Mouse (Mus musculus) midbrain, embryonic 13.5 days (tissue): Measurements from ENCODE around the gene Sprr2a3. TPM values are rescaled to one million over a fixed set of nuclear protein-coding genes. Genes with fewer than 3 reads are reported as not detected.
A peak's percentile ranks its signal among the peaks of the same experiment; 100 is the strongest.
"Not testable (repeated sequence)": the region's sequence is repeated elsewhere in the genome, so short reads cannot be mapped to it uniquely, and the experiment has no call there.

Source experiments
- ATAC-seq: fragments of 200-750 bp; cut with Nextera tagmentation; 2 replicates; pipeline ENCODE4 v1.8.0; 2017; ENCODE audit warnings: mild to moderate bottlenecking, moderate TSS enrichment, moderate library complexity
- H3K27ac ChIP-seq: fragments of 300-500 bp; sonication (generic); 2 replicates; pipeline ENCODE4 v1.5.1; 2015; ENCODE audit warnings: inconsistent platforms, mild to moderate bottlenecking, moderate library complexity
- H3K27me3 ChIP-seq: fragments of 300-500 bp; sonication (generic); 2 replicates; pipeline ENCODE4 v1.6.1; 2015; ENCODE audit warnings: mild to moderate bottlenecking, inconsistent platforms
- H3K36me3 ChIP-seq: fragments of 300-500 bp; sonication (generic); 2 replicates; pipeline ENCODE4 v1.6.1; 2015; ENCODE audit warnings: mild to moderate bottlenecking, inconsistent platforms
- H3K4me1 ChIP-seq: fragments of 300-500 bp; sonication (generic); replicated peaks from 2 replicates; pipeline ENCODE4 v1.6.1; 2015; ENCODE audit warnings: inconsistent platforms
- H3K4me2 ChIP-seq: fragments of 300-500 bp; sonication (generic); replicated peaks from 2 replicates; pipeline ENCODE4 v1.6.1; 2015; ENCODE audit warnings: moderate library complexity, mild to moderate bottlenecking, inconsistent platforms
- H3K4me3 ChIP-seq: fragments of 300-500 bp; sonication (generic); replicated peaks from 2 replicates; pipeline ENCODE4 v1.5.1; 2015; ENCODE audit warnings: mild to moderate bottlenecking, inconsistent platforms
- H3K9ac ChIP-seq: fragments of 300-500 bp; sonication (generic); replicated peaks from 2 replicates; pipeline ENCODE4 v1.6.1; 2015; ENCODE audit warnings: mild to moderate bottlenecking, inconsistent platforms
- H3K9me3 ChIP-seq: fragments of 300-500 bp; sonication (generic); 2 replicates; pipeline ENCODE4 v1.6.1; 2016; ENCODE audit warnings: mild to moderate bottlenecking, inconsistent platforms
- WGBS: fragments of 180-500 bp; shearing (Covaris S2); methylation state at CpG from one replicate; pipeline ENCODE4 v1.1.7; 2015; 5-methylcytosine and 5-hydroxymethylcytosine counted together
- polyA plus RNA-seq: library from polyadenylated mRNA; unstranded; fragments of >200 nt; fragmentation: Nextera tagmentation; extraction: Ambion mirVana; gene quantifications from 2 replicates; pipeline ENCODE4 v1.2.1, GENCODE M21; 2015

Gene Sprr2a3
- polyA plus RNA-seq, result not detected in 2 replicates

DNA sequence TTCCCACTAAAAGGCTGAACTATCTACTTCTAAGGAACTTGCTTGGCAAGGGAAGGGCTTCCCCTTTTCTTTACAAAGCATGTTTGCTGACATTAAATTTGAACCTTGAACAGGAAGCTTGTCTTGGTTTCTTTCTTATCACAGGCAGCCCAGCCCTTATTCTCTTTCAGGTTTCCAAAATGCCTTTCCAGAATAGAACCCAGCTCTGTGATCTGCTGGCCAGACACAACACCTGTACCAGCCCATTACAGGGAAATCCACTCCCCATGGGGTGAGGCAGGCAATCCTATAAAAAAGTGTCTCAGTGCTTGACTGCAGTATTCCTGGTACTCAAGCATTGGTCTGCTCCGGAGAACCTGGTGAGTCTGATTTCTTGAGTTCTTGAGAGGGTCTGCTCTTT, at the start of gene Sprr2a3:
Sprr2a3 (plus strand) TSS at position 317 of the 400 bp plus-strand sequence.
- H3K9me3 ChIP-seq, H3K4me2 ChIP-seq, ATAC-seq, H3K9ac ChIP-seq, H3K27me3 ChIP-seq, H3K4me3 ChIP-seq, H3K36me3 ChIP-seq, H3K27ac ChIP-seq, H3K4me1 ChIP-seq: not testable (repeated sequence)
- 97% methylated on average over 1 of the region's 1 CpGs for WGBS

DNA sequence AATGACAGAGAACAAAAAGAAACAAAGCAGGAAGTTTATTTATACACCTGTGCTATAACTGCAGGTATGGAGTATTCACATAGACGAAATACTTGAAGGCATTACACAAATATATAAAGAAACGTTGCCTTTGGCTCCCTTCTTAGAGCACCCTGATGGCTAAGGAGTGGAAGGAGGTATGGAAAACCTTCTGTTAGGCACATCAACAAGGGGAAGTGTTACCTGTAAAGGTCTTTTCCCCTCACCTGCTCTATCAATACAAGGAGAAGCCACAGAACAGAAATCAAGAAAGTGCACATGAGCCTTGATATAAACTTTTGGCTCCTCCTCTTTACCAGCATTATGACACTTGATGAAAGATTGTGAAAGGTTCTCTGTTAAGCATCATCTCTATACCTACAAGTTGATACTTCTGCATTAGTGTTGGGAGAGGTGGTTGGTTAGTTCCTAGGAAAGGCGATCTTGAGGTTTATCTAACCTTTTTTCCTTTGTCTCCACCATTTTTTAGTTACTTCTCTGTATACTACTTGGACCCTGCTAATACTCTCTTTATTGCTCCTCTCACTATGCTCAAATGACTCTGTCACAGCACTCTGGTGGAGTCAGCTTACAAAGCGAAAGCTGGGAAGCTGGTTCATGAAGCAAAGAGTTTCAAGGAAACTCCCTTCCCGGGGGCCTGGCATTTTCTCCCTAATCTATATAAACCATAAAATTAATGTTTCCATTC, 48.6 kb upstream of the Sprr2a3 start:
- WGBS, result no CpG with 5 or more reads among the region's 5 CpGs
- H3K9me3 ChIP-seq, H3K4me3 ChIP-seq, H3K36me3 ChIP-seq, H3K9ac ChIP-seq, H3K4me1 ChIP-seq, H3K27me3 ChIP-seq, H3K27ac ChIP-seq, H3K4me2 ChIP-seq, ATAC-seq: not testable (repeated sequence)

DNA sequence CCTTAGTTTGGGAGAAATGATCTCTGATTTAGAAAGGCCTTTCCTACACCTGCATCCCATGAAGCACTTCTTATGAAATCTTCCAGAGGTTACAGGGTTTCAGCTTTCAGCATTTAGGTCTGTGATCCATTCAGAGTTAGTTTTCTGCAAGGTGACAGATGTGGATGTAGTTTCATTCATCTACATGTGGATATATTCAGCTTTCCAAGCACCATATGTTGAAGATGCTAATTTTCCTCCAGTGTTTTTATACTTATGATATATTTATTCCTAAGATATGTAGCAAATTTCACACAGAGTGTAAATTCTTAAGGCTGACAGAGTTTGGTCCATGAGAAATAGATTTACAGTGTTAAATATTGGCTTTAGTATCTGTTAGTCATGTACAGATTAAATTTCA, 46.5 kb upstream of the Sprr2a3 start:
- H3K9ac ChIP-seq, H3K4me3 ChIP-seq, H3K9me3 ChIP-seq, H3K4me2 ChIP-seq, H3K4me1 ChIP-seq, ATAC-seq, H3K27me3 ChIP-seq, H3K27ac ChIP-seq, H3K36me3 ChIP-seq: not testable (repeated sequence)

DNA sequence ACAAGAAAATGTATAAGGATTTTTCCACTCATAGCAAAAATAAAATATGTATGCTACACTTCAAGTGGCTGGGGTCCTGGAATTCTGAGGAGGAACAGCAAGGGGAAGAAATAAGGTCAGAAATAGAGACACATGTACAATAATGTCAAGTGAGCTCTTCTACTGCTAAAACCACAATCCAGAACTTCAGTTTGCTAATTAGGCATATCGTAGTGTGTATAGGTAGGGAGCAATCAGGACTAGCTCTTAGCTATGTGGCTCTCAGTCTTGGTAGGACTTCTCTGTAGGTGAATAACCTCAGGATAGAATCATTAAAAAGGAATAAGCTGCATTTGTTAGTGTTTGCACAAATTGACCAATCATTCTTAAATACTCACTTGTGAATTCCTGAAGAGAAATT, 46.0 kb upstream of the Sprr2a3 start:
- H3K27me3 ChIP-seq, H3K36me3 ChIP-seq, H3K9ac ChIP-seq, H3K27ac ChIP-seq, H3K9me3 ChIP-seq, H3K4me3 ChIP-seq, H3K4me1 ChIP-seq, ATAC-seq, H3K4me2 ChIP-seq: not testable (repeated sequence)
- no CpG with 5 or more reads among the region's 1 CpGs for WGBS

DNA sequence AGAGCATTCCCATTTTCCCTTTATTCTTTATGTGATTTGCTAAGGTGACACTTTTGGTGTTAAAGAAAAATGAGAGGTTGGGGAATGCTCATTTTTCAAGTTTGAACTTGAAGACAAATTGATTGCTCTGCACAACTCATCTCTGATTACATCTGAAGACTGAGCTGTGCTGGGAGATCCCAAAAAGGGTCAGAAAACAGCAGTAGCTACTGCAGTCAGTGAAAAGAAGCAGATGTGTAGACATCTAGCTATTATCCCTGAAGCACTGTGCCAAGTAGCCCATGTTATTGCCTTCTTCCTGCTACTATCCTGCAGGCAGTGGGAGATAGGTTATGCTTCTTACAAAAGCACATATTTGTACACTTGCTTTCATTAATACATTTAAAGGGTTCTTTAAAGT, 40.4 kb upstream of the Sprr2a3 start:
- H3K36me3 ChIP-seq, ATAC-seq, H3K4me3 ChIP-seq, H3K27me3 ChIP-seq, H3K9me3 ChIP-seq, H3K4me1 ChIP-seq, H3K4me2 ChIP-seq, H3K9ac ChIP-seq, H3K27ac ChIP-seq: not testable (repeated sequence)

DNA sequence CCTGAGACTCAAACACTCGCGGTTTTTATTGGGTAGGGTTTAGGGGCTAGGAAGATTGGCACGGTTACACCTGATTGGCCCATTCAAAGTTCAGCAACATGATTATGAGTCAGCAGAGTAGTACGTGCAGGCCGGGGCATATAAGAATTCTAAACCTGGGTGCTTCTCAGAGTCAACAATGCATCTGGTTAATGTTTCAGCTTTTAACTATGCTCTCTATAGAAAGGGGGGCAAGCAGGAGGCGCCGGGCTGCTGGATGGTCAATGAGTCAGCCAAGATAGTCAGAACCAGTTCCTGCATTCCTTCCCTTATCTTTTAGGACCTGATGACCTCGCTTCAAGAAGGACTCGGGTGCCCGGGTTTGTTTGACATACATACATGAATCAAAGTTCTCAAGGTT, 39.0 kb upstream of the Sprr2a3 start:
- H3K36me3 ChIP-seq, H3K9ac ChIP-seq, ATAC-seq, H3K9me3 ChIP-seq, H3K4me3 ChIP-seq, H3K27ac ChIP-seq, H3K27me3 ChIP-seq, H3K4me1 ChIP-seq, H3K4me2 ChIP-seq: not testable (repeated sequence)
- no CpG with 5 or more reads among the region's 10 CpGs for WGBS

DNA sequence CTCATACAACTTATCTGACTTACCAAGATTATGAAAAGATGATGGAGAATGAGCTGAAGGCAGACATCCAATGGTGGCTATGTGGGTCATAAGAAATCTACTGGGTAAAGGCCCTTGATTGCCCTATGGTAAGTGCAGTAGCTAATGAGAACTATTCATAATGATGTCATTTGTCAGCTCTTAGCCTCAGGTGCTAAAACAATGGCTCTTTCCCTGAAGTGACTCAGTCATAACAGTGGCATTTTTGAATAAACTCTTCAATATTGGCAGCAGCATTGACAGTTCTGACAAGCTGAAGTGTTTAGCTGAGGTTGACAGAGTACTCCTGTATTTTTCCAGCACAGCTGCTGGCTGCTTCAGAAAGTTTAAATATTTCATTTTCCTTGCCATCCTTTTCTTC, 36.7 kb upstream of the Sprr2a3 start:
- H3K27ac ChIP-seq, H3K4me2 ChIP-seq, H3K9ac ChIP-seq, H3K4me3 ChIP-seq, H3K4me1 ChIP-seq, H3K36me3 ChIP-seq, ATAC-seq, H3K27me3 ChIP-seq, H3K9me3 ChIP-seq: not testable (repeated sequence)

DNA sequence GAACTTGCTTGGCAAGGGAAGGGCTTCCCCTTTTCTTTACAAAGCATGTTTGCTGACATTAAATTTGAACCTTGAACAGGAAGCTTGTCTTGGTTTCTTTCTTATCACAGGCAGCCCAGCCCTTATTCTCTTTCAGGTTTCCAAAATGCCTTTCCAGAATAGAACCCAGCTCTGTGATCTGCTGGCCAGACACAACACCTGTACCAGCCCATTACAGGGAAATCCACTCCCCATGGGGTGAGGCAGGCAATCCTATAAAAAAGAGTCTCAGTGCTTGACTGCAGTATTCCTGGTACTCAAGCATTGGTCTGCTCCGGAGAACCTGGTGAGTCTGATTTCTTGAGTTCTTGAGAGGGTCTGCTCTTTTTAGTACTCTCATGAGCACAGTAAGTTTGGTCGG, 34.8 kb upstream of the Sprr2a3 start:
- not testable (repeated sequence) for H3K4me3 ChIP-seq, ATAC-seq, H3K9ac ChIP-seq, H3K27ac ChIP-seq, H3K27me3 ChIP-seq, H3K4me1 ChIP-seq, H3K9me3 ChIP-seq, H3K36me3 ChIP-seq, H3K4me2 ChIP-seq
- 92% methylated on average over 1 of the region's 2 CpGs for WGBS

DNA sequence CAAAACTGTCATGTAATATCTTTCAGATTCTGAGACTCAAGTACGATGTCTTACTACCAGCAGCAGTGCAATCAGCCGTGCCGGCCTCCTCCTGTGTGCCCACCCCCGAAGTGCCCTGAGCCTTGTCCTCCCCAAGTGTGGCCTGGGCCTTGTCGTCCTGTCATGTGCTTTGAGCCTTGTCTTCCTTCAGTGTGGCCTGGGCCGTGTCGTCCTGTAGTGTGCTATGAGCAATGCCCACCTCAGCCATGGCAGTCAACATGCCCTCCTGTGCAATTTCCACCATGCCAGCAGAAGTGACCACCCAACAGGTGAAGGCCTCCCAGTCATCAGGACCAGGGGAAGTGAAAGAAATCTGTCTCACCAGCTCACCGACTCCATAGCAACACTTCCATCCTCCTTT, 31.4 kb upstream of the Sprr2a3 start:
- ATAC-seq, result peak; percentile 76
- H3K27me3 ChIP-seq, H3K4me2 ChIP-seq, H3K9ac ChIP-seq, H3K27ac ChIP-seq, H3K36me3 ChIP-seq, H3K9me3 ChIP-seq, H3K4me1 ChIP-seq, H3K4me3 ChIP-seq: not testable (repeated sequence)
- no CpG with 5 or more reads among the region's 8 CpGs for WGBS

DNA sequence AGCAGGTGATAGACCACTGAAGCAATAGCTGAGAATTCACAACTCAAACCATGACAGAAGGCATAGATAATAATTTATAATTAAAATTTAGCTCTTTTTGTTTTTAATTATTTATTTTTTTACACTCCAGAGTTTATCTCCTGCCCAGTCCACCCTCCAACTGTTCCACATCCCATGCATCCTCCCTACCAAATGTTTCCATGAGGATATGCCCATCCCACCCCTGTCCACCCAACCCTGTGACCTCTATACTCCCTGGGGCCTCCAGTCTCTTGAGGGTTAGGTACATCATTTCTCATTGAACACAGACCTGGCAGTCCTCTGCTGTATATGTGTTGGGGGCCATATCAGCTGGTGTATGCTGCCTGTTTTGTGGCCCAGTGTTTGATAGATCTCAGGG, 26.7 kb upstream of the Sprr2a3 start:
- not testable (repeated sequence) for H3K36me3 ChIP-seq, H3K9me3 ChIP-seq, H3K4me1 ChIP-seq, H3K27ac ChIP-seq, H3K4me3 ChIP-seq, H3K4me2 ChIP-seq, H3K27me3 ChIP-seq, H3K9ac ChIP-seq
- ATAC-seq, result peak; percentile 67; the same call in 1 of the 2 replicates

DNA sequence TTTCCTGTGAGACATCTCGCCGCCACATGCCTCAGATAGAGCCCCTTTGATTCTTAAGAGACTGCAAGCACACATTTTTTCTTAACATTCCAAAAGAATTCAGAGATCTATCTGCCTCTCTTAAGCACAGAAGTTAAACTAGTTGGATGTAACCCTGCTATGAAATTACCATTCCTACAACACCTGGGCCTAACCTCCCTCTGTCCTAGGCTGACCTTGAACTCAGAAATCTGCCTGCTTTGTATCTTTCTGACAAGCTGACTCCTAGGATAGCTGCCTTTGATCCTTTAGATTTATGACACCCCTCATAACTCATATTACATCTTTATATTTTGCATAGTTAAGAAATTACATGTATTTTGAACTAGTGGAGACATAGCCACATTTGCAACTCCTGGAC, 21.8 kb upstream of the Sprr2a3 start:
- WGBS, result no CpG with 5 or more reads among the region's 2 CpGs
- not testable (repeated sequence) for H3K4me2 ChIP-seq, H3K27me3 ChIP-seq, H3K9me3 ChIP-seq, H3K27ac ChIP-seq, H3K4me1 ChIP-seq, H3K9ac ChIP-seq, H3K4me3 ChIP-seq, H3K36me3 ChIP-seq, ATAC-seq

DNA sequence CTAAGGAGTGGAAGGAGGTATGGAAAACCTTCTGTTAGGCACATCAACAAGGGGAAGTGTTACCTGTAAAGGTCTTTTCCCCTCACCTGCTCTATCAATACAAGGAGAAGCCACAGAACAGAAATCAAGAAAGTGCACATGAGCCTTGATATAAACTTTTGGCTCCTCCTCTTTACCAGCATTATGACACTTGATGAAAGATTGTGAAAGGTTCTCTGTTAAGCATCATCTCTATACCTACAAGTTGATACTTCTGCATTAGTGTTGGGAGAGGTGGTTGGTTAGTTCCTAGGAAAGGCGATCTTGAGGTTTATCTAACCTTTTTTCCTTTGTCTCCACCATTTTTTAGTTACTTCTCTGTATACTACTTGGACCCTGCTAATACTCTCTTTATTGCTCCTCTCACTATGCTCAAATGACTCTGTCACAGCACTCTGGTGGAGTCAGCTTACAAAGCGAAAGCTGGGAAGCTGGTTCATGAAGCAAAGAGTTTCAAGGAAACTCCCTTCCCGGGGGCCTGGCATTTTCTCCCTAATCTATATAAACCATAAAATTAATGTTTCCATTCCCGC, 13.7 kb upstream of the Sprr2a3 start:
- H3K4me2 ChIP-seq, H3K4me1 ChIP-seq, H3K9me3 ChIP-seq, H3K4me3 ChIP-seq, H3K9ac ChIP-seq, H3K36me3 ChIP-seq, H3K27me3 ChIP-seq, H3K27ac ChIP-seq: not testable (repeated sequence)
- WGBS, result no CpG with 5 or more reads among the region's 4 CpGs
- ATAC-seq, result peak; percentile 43; the same call in 1 of the 2 replicates

DNA sequence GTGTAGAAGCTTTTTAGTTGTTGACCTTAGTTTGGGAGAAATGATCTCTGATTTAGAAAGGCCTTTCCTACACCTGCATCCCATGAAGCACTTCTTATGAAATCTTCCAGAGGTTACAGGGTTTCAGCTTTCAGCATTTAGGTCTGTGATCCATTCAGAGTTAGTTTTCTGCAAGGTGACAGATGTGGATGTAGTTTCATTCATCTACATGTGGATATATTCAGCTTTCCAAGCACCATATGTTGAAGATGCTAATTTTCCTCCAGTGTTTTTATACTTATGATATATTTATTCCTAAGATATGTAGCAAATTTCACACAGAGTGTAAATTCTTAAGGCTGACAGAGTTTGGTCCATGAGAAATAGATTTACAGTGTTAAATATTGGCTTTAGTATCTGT, 11.7 kb upstream of the Sprr2a3 start:
- not testable (repeated sequence) for H3K27me3 ChIP-seq, H3K4me3 ChIP-seq, H3K36me3 ChIP-seq, H3K4me1 ChIP-seq, H3K4me2 ChIP-seq, H3K9ac ChIP-seq, H3K27ac ChIP-seq, H3K9me3 ChIP-seq, ATAC-seq
